Comparison of ENCODE assay signal across 9 mouse cellular contexts in the genomic region with DNA sequence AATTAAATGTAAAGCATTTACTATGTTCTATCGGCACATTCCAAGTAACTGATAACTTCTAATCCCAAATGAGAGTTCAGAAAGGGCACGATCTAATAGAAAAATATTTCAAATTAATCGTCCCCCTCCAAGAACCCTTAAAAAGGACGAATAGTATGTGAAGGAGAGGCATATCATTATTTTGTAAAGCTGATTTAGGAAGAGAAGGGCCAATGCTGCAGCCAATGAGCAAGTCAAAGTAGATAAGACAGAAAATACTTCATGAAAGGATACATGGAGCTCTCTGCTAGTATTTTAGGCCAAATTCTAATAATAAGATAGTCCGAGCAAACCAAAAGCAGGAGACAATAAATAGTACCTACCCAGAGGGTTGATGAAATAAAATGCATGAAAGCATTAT. TPM values are rescaled to one million over a fixed set of nuclear protein-coding genes. Genes with fewer than 3 reads are reported as not detected.
A peak's percentile ranks its signal among the peaks of the same experiment; 100 is the strongest.
DNase-seq lines count a peak whose midpoint lies in the region; ATAC-seq lines count a peak whose summit lies in the region.
"Had no signal": no experiment of that assay in that cellular context is flagged by ENCODE, and none has a peak within 500 bp of the region (broad histone marks: within the 10 kb centered on the region; RNA-seq: fewer than 3 reads in every experiment).

No protein-coding gene starts in this region.

- H3K4me2 ChIP-seq in heart, embryonic 16.5 days (ENCODE audit: low read depth, low read length), result peak overlapping the region; percentile 74
- peak overlapping the region; percentile 80 for H3K4me2 ChIP-seq in hindbrain, embryonic 13.5 days
- H3K4me2 ChIP-seq in midbrain, embryonic 12.5 days (replicated peaks), result peak overlapping the region; percentile 62

- H3K9ac ChIP-seq in heart, embryonic 16.5 days (ENCODE audit: low read length), result peak overlapping the region; percentile 96
- H3K9ac ChIP-seq in hindbrain, embryonic 13.5 days, result peak overlapping the region; percentile 88; the same call in 1 of the 2 replicates
- H3K9ac ChIP-seq in midbrain, embryonic 12.5 days (replicated peaks), result peak overlapping the region; percentile 80; the same call in 1 of the 2 replicates

- peaks cover 11% of the 10 kb centered on the region for H3K4me1 ChIP-seq in heart, embryonic 16.5 days (ENCODE audit: control insufficient read depth, insufficient read depth, low read length)
- peaks cover 36% of the 10 kb centered on the region for H3K4me1 ChIP-seq in hindbrain, embryonic 13.5 days (replicated peaks)
- H3K4me1 ChIP-seq in midbrain, embryonic 12.5 days, result peaks cover 13% of the 10 kb centered on the region

- no peaks in the 10 kb centered on the region for H3K36me3 ChIP-seq in heart, embryonic 16.5 days (ENCODE audit: control insufficient read depth, insufficient read depth)
- H3K36me3 ChIP-seq in hindbrain, embryonic 13.5 days, result no peaks in the 10 kb centered on the region
- no peaks in the 10 kb centered on the region for H3K36me3 ChIP-seq in midbrain, embryonic 12.5 days

- H3K27me3 ChIP-seq in heart, embryonic 16.5 days (ENCODE audit: control insufficient read depth, insufficient read depth, low read length), result no peaks in the 10 kb centered on the region
- no peaks in the 10 kb centered on the region for H3K27me3 ChIP-seq in hindbrain, embryonic 13.5 days
- H3K27me3 ChIP-seq in midbrain, embryonic 12.5 days, result no peaks in the 10 kb centered on the region
- H3K27me3 ChIP-seq: Patski had no signal

- H3K9me3 ChIP-seq in heart, embryonic 16.5 days (replicated peaks; ENCODE audit: control insufficient read depth, low read length), result no peaks in the 10 kb centered on the region
- no peaks in the 10 kb centered on the region for H3K9me3 ChIP-seq in hindbrain, embryonic 13.5 days
- no peaks in the 10 kb centered on the region for H3K9me3 ChIP-seq in midbrain, embryonic 12.5 days

- ATAC-seq in heart, embryonic 16.5 days (replicated peaks; ENCODE audit: extremely low read depth, insufficient read depth, low FRiP score), result no peak
- no peak for ATAC-seq in hindbrain, embryonic 13.5 days (ENCODE audit: low FRiP score)
- ATAC-seq in midbrain, embryonic 12.5 days (ENCODE audit: low FRiP score, low read depth), result no peak

- DNase-seq in heart, adult 8-10 months (ENCODE audit: low spot score), result no peak
- DNase-seq in MEL-GATA-1-ER (ENCODE audit: extremely low read depth, low read depth), result peak; percentile 49
- DNase-seq in embryo, embryonic 10 days (ENCODE audit: low spot score), result no peak
- no peak for DNase-seq in thymus, postnatal 25 days
- DNase-seq in yolk sac, embryonic 10.5 days (ENCODE audit: low spot score), result no peak

- H3K4me3 ChIP-seq in heart, embryonic 16.5 days (ENCODE audit: low read length), result peak overlapping the region; percentile 91
- H3K4me3 ChIP-seq in hindbrain, embryonic 13.5 days, result peak overlapping the region; percentile 75
- H3K4me3 ChIP-seq in midbrain, embryonic 12.5 days, result peak overlapping the region; percentile 84

- 50% methylated on average over 5 of the region's 5 CpGs for WGBS in heart, embryonic 16.5 days
- WGBS in hindbrain, embryonic 13.5 days, result 74% methylated on average over 5 of the region's 5 CpGs
- 77% methylated on average over 5 of the region's 5 CpGs for WGBS in midbrain, embryonic 12.5 days

- no peak overlapping the region for H3K27ac ChIP-seq in heart, embryonic 16.5 days (ENCODE audit: low read length)
- no peak overlapping the region for H3K27ac ChIP-seq in hindbrain, embryonic 13.5 days
- H3K27ac ChIP-seq in midbrain, embryonic 12.5 days (replicated peaks), result no peak overlapping the region

RNA-seq across cellular contexts. Expression of a gene that starts 1.3 kb away (rescaled TPM):
- 48.2 and 49.8 TPM in 2 replicates for polyA plus RNA-seq in heart, embryonic 16.5 days (2015; fragmentation: Nextera tagmentation; extraction: Ambion mirVana)
- 10 to 100 TPM; 77.8 to 82.1 (median 79.9) TPM for total RNA-seq in heart, adult 8-10 months (2022)
- 69.1 and 70.6 TPM in 2 replicates for polyA plus RNA-seq in hindbrain, embryonic 13.5 days (2015; fragmentation: Nextera tagmentation; extraction: Ambion mirVana)
- polyA plus RNA-seq in midbrain, embryonic 12.5 days (2016; fragmentation: Nextera tagmentation; extraction: Ambion mirVana), result 59.0 and 62.8 TPM in 2 replicates
